Mouse (Mus musculus) CH12.LX (cell line): ENCODE data around the gene Cyp24a1.

ENCODE experiments used
- CHD1 ChIP-seq: IDR thresholded peaks from 2 replicates; pipeline ENCODE4 v1.6.1; 2012; ENCODE audit warnings: low read depth, low read length, improper control_type of control experiment, inconsistent platforms
- CTCF ChIP-seq, 2 experiments: IDR thresholded peaks in 1 of 2; conservative IDR thresholded peaks in 1 of 2; 2 replicates each; pipeline ENCODE4 v1.5.1; 2011 to 2012; ENCODE audit warnings: low read depth in 2 of 2, low read length in 2 of 2, improper control_type of control experiment in 1 of 2, inconsistent platforms in 1 of 2, mild to moderate bottlenecking in 1 of 2, moderate library complexity in 1 of 2
- JUND ChIP-seq: conservative IDR thresholded peaks from 2 replicates; pipeline ENCODE4 v1.6.1; 2011; ENCODE audit warnings: low read depth, low read length, improper control_type of control experiment
- MAZ ChIP-seq: IDR thresholded peaks from 2 replicates; pipeline ENCODE4 v1.6.1; 2012; ENCODE audit warnings: low read depth, mild to moderate bottlenecking, inconsistent platforms, low read length, improper control_type of control experiment, moderate library complexity
- MEF2A ChIP-seq: IDR thresholded peaks from 2 replicates; pipeline ENCODE4 v1.6.1; 2014; ENCODE audit warnings: low read depth, mild to moderate bottlenecking, inconsistent platforms, low read length, improper control_type of control experiment, borderline replicate concordance
- POLR2A ChIP-seq: IDR thresholded peaks from 2 replicates; pipeline ENCODE4 v1.6.1; 2011; ENCODE audit warnings: low read depth, mild to moderate bottlenecking, improper control_type of control experiment, low read length
- TCF12 ChIP-seq: IDR thresholded peaks from 2 replicates; pipeline ENCODE4 v1.6.1; 2014; ENCODE audit warnings: low read depth, mild to moderate bottlenecking, inconsistent platforms, low read length, improper control_type of control experiment
- USF1 ChIP-seq: IDR thresholded peaks from 2 replicates; pipeline ENCODE4 v1.6.1; 2014; ENCODE audit warnings: low read depth, mild to moderate bottlenecking, inconsistent platforms, low read length, improper control_type of control experiment
- ZC3H11A ChIP-seq: IDR thresholded peaks from 2 replicates; pipeline ENCODE4 v1.6.1; 2012; ENCODE audit warnings: low read depth, mild to moderate bottlenecking, inconsistent platforms, low read length, improper control_type of control experiment
- ZKSCAN1 ChIP-seq: IDR thresholded peaks from 2 replicates; pipeline ENCODE4 v1.6.1; 2012; ENCODE audit warnings: low read depth, inconsistent platforms, low read length, improper control_type of control experiment, borderline replicate concordance

DNA sequence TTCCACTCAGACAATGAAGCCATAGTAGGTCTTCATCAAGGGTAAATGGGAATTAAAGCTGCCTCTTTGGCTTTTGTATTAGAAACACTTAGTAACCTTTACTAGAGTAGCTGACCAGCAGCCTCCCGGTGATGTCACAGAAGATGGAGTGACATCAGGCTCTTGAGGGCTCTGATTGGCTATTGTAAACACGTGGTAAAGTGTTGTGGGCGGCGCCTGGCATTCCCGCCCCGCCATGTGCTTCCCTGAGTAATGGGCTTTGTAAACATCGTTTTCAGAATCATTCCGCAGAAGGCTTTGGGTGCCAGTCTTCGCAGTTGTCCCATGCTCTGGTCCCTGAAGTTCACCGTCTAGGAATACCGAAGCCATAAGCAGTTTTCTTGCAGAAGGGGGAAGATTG is 13.0 kb downstream of the Cyp24a1 start:
- TF ChIP-seq JUND (no peak), POLR2A (no peak), MEF2A (no peak), CHD1 (no peak), MAZ (no peak), ZKSCAN1 (no peak), CTCF (conservative IDR thresholded peaks at IDR 0.05 in 1 of 2, IDR thresholded peaks at IDR 0.05 in 1 of 2; ENCODE audit: low read depth in 2 of 2, low read length in 2 of 2) (no peak), ZC3H11A (no peak), TCF12 (no peak), USF1 (no peak; the same call in 1 of the 2 replicates)
